Mouse (Mus musculus) cerebellum, postnatal 10 days (tissue): Measurements from ENCODE around the gene Ccdc122.
"Not testable (repeated sequence)": the region's sequence is repeated elsewhere in the genome, so short reads cannot be mapped to it uniquely, and the experiment has no call there.

ENCODE experiments used
- DNase-seq, 2 experiments: peaks; one replicate each; pipeline ENCODE4 v3.0.0; 2021; ENCODE audit warnings: mixed read lengths in 2 of 2

The Ccdc122 gene

DNA sequence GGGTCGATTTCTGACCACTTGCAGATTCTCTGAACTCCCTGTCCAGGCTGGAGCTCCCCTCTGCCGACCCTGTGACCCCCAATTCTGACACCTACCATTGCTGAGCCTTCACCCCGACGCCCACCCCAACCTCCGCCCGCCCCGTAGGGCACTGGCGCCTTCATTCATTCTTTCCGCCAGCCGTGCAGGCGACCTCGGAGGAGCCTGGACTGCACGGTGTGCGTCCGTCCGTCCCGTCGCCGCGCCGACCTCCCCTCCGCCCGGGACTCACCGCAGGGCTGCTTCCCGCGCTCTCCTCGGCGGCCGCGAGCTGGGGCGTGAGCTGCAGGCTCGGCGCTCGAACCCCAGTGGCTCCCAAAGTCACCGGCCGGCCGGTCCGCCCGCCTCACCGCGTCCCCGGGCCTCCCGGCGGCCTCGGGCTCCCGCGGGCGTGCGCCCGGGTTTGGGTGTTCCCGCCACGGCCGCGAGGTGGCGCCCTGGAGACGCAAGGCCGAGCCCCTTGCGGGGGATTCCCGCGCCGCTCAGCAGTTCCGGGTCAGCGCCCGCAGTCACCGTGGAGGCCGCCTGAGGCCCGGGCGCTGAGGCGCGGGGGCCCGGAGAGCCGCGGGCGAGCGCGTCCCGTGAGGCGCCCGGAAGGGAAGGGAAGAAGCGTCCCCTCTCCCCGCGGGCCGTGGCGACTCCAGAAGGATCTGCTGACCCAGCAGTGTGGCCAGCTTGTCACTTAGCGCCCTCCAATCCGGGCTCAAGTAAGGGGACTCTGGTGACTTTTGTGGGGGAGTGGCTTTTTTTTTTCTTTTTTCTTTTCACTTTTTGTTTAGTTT is at the start of gene Ccdc122, which contains the start of gene Lacc1:
Gene Ccdc122 (plus strand): TSS at position 547 of the 821 bp plus-strand sequence.
Gene Lacc1 (minus strand): TSS at position 679 of the 821 bp plus-strand sequence.
- DNase-seq = peak; percentile 78 to 80

GRCm38 (mm10) chr14:76990351-76990750 is 46.2 kb upstream of the Ccdc122 start:
- not testable (repeated sequence) for DNase-seq

DNA sequence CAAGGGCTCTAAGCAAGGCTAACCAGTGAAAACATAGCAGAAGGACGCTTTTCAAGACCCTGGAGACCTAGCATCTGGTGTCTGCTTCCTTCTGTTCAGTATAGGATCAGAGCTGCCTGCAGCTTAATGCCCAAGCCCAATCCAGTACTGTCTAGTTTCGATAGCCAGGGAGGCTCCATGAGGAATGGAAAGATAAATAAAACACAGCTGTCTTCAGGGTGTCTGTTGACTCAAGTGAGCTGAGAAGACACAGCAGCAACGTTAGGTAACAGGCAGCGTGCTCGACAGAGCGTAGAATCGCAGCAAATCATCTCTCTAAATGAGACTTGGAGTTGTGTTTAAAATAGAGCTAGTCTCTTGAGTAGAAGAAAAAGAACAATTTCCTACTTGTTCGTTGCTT is 31.8 kb upstream of the Ccdc122 start:
- no peak for DNase-seq

DNA sequence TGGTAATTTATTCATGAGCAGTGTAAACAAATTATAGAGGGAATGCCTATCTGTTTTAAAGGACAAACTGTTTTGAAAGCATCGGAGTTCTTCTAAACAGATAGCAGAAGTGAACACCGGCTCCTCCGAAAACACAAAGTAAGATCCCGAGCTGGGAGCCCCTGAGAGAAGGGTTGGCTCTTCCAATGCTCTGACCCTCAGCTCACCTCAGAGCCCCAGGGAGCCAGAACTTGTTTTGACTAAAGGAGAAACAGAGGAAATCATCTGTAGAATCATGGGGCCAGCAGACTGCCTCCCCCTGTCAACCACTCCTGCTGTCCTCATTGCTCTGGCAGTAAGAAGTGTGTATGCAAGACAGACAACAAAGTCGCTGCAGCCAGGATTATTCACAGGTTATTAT is 31.0 kb upstream of the Ccdc122 start:
- no peak for DNase-seq

GRCm38 (mm10) chr14:77008238-77008637 is 28.3 kb upstream of the Ccdc122 start:
- peak; percentile 92 to 94 for DNase-seq

GRCm38 (mm10) chr14:77011804-77012203 is 24.8 kb upstream of the Ccdc122 start:
- DNase-seq = peak; percentile 82 to 88

DNA sequence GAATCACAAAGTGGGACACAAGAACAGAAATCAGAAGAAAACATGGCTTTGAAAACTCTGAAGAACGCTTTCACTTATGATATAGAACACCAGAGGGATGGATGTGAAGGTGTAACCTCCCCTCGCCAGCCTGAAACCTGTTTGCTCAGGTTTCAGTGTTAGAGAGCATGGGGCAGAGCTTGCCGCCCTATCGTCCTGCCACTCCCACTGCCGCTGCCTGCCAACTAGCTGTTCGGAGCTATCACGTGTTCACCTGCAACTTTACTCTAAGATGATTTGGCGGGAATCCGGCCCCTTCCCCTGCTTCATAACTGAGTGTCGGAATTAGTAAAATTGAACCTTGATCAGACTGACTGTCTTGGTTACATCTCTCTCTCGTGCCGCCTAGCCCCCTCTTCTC is 19.8 kb upstream of the Ccdc122 start:
- not testable (repeated sequence) for DNase-seq

- no peak for DNase-seq
These were observed 19.4 kb upstream of the Ccdc122 start for GRCm38 (mm10) chr14:77017211-77017610.

GRCm38 (mm10) chr14:77024499-77024898 is 12.1 kb upstream of the Ccdc122 start:
- DNase-seq = no peak

DNA sequence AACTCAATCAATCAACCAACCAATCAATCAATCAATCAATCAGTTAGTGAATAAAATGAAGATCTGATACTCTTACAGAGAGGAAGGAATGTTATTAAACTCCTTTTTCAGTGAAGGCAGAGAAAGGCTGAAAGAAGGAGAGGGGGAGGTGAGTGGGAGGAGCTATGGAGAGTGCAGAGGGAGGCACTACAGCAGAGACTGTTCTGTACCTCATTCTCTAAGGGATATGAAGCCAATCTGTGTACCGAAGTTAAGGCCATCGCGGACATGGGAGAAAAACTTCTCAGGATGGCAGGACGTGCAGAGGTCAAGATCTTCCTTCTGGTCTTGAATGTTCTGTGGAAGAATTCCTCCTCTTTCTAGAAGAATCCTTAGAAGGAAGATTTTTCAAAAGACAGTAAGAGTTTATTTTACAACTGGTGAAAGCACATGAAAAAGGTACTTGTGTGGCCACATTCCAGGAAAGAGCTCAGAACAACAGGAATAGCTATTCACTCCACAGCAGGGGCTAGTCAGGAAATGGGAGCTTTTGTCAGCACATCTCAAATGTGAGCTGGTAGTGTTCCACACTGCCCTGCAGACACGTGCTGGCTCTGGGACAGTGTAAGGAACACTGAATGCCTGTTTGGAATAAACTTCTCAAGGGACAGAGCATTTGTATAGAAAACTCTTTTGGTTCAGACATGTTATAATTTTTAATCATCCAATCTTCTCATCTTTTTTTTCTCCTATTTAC is 7.1 kb upstream of the Ccdc122 start:
- no peak for DNase-seq

DNA sequence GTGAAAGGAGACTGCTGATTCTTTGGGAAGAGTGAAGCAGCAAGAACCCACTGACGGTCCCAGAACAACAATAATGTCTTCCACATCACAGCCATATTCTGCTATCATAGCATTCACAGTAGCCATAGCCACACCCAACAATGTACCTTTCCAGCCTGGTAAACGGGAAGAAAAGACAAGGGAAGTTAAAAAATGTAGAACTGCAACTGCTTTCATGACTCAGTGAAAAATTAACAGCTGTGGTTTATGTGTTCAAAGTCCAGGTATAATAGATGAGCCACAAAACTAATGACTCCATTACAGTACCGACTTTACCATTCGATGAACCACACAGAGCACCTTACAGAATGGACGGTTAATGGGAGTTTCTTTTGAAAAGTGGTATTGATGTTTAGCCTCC is 5.8 kb upstream of the Ccdc122 start:
- DNase-seq = no peak

DNA sequence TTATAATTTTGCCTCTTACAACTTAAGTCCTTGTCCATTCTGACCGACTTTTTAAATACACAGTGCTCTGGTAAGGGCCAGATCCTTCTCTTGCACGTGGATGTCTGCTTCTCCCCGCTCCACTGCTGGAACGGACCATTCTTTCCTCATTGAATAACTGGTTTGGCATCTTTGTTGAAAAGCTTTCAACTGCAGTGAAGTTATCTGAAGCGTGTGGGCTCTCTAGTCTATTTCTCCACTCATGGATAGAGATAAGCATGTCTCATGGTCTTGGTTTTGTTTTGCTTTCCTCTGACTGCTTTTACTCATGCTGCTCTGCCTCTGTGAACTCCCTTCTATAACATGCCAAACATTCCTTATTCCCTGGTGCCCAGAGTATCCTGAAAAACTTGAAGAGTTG is 4.1 kb upstream of the Ccdc122 start:
- no peak for DNase-seq

GRCm38 (mm10) chr14:77033391-77033790 is 3.2 kb upstream of the Ccdc122 start:
- no peak for DNase-seq

DNA sequence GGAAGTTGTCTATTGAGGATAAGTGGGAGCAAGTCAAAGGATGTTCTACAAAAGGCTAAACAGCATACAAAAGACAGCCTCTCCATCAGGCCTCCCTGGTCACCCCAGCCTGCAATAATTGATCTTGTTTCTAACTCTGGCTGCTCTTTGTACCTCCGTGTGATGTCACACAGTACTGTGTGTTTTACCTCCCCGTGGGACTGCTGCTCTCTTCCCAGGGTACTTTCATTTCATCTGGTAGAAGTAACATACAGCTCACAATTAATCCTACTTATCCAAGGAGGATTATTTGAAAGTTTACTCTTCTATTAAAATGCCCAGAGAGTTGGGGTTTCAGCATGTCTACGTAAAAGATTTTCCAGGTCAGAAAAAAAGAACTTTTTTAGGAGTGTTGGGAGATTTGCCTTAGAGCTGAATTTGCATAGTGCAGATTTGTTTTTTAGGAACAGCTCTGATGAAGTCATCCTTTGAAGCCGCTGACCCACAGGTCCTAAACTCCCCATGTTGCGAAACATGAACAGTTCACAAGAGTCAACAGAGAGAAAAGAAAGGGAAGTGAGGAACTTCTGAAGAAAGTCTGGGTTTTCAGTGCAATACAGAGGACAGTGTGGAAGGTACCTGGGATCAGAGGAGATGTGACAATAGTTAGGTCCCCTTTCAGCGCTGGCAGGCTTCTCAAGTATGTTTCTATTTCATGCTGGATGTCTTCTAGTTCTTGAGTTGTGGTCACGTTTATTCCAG is 2.2 kb upstream of the Ccdc122 start:
- DNase-seq = no peak

DNA sequence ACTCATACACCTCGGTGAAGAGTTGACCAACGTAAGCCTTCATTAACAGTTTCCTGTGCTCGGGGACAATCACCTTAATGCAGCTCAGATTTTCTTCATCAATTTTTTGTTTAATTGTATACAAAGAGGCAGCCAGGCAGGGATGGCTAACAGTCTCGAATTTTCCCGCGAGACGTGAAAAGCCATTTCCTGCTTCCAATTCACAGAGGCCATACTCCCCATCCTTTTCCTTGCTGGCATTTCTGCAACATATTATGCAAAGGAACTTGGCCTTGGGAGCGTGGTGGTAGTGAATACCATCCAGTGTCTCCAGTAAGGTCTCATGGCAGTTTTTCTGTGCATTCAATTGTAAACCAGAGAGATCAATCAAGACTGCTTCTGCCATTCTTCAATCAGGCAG is 1.6 kb upstream of the Ccdc122 start:
- no peak for DNase-seq

DNA sequence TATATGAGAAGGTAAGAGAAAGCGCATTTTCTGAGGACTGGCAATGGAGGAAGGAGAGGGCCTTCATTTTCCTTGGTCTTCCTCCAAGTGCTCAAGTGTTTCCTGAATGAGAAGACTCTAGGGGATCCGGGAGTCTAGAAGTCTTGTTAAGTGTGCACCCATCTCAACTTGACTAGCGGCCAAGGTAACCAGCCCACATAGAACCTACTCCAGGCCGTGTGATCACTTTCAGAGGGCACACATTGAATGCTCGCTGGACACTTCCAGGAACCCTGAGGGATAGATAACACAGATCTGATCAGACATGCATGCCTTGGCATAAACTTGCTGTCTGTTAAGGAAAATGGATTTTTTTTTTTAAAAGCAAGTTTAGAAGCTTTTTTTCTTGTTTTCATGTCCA is 758 bp downstream of the Ccdc122 start:
- DNase-seq = no peak

- no peak for DNase-seq
These were observed 1.4 kb downstream of the Ccdc122 start for GRCm38 (mm10) chr14:77037832-77038425.

GRCm38 (mm10) chr14:77053288-77053687 is 16.7 kb downstream of the Ccdc122 start:
- no peak for DNase-seq

DNA sequence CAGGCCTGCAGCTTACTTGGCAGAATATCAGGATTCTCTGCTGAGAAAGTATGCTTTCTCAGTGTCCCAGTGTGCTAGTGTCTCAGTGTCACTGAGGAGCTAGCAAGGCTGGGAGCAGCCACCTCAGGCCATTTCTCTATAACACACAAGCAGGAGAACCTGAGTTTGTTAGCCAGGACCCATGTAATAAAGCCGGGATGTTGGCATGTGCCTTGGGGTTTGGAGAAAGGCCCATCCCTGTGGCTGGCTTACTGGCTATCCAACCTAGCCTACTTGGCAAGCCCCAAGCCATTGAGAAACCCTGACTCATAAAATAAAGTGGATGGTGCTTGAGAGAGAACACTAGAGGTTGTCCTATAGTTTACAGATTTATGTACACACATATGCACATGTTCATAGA is 32.8 kb downstream of the Ccdc122 start:
- DNase-seq = peak; percentile 54 to 56

DNA sequence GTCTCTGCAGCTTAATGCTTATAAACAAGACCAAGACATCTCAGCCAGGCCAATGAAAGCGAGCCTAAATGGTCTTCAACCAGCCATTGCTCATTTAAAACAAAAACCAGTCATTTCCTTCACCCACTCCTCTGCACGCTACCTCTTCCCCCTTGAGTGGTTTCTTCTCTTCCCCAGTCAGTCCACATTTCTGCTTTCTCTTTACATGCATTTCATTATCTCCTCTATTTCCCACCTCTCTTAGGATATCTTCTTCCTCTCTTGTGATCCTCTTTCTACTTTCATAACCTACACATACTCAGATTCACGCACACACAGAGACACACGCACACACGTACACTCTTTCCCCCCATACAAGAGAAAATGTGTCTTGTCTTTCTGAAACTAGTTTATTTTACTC is 44.7 kb downstream of the Ccdc122 start:
- DNase-seq = no peak

GRCm38 (mm10) chr14:77100285-77100684 is 63.7 kb downstream of the Ccdc122 start:
- no peak for DNase-seq

DNA sequence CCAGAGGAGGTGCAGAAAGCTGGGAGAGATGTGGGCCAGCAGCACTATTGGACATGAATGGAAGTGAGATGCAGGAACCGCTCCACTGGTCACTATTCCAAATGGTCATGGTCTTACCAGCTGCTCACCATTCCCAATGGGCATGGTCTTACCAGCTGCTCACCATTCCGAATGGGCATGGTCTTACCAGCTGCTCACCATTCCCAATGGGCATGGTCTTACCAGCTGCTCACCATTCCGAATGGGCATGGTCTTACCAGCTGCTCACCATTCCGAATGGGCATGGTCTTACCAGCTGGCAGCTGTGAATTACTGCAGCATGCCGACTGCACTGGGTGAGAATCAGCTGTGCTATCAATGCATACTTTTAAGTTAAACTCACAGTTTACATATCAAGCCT is 74.0 kb downstream of the Ccdc122 start:
- DNase-seq = peak; percentile 34 to 44

DNA sequence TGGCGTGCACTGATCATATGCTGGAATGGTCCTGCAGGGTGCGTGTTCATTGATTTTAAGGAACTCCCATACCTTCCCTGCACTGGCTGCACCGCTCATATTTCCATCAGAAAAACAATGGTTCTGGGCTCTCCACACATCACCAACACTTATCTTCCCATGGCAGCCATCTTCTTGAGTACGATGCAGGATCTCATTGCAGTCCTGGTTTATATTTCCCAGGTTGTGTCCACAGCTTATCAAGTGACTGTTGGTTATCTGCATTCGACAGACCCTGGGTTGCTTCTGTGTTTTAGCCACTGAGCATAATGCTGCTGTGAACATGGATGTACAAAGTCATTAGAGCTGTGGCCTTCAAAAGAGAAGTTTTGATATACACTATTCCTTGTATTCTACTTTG is 94.0 kb downstream of the Ccdc122 start:
- DNase-seq = no peak
